19 mouse cellular contexts compared by ENCODE assay signal in genomic region chr10:111824820-111825219, GRCm38 (mm10).
DNase-seq lines count a peak whose midpoint lies in the region; ATAC-seq and TF ChIP-seq lines count a peak whose summit lies in the region.
"Had no signal": no experiment of that assay in that cellular context is flagged by ENCODE, and none has a peak within 500 bp of the region (broad histone marks: within the 10 kb centered on the region; RNA-seq: fewer than 3 reads in every experiment).

No protein-coding gene starts in this region.

- H3K4me1 ChIP-seq in stomach, embryonic 14.5 days (ENCODE audit: control insufficient read depth, insufficient read depth, low read length), result 0 out of 2 replicates have a peak, but pooled peaks cover 3% of the 10 kb centered on the region
- H3K4me1 ChIP-seq in stomach, postnatal 0 days (replicated peaks; ENCODE audit: control insufficient read depth, insufficient read depth), result no peaks in the 10 kb centered on the region
- peaks cover 38% of the 10 kb centered on the region for H3K4me1 ChIP-seq in liver, embryonic 12.5 days
- H3K4me1 ChIP-seq in forebrain, embryonic 14.5 days (ENCODE audit: control insufficient read depth, insufficient read depth, low read length), result no peaks in the 10 kb centered on the region
- H3K4me1 ChIP-seq: hindbrain, embryonic 15.5 days; neural tube, embryonic 12.5 days had no signal

- no peak for TF ChIP-seq CTCF in stomach, postnatal 0 days (IDR thresholded peaks at IDR 0.05; ENCODE audit: low read depth)

- no peak overlapping the region for H3K27ac ChIP-seq in stomach, embryonic 14.5 days (ENCODE audit: low read length)
- H3K27ac ChIP-seq in stomach, postnatal 0 days (replicated peaks), result no peak overlapping the region
- H3K27ac ChIP-seq in liver, embryonic 12.5 days, result peak overlapping the region; percentile 83
- H3K27ac ChIP-seq in forebrain, embryonic 14.5 days (ENCODE audit: low read depth, low read length), result no peak overlapping the region
- H3K27ac ChIP-seq: embryonic facial prominence, embryonic 12.5 days; hindbrain, embryonic 15.5 days; macrophage; neural tube, embryonic 12.5 days had no signal

- no peaks in the 10 kb centered on the region for H3K9me3 ChIP-seq in stomach, embryonic 14.5 days (ENCODE audit: control insufficient read depth, low read depth, low read length)
- no peaks in the 10 kb centered on the region for H3K9me3 ChIP-seq in stomach, postnatal 0 days (ENCODE audit: control insufficient read depth, low read length)
- no peaks in the 10 kb centered on the region for H3K9me3 ChIP-seq in liver, embryonic 12.5 days (replicated peaks)
- no peaks in the 10 kb centered on the region for H3K9me3 ChIP-seq in forebrain, embryonic 14.5 days (replicated peaks; ENCODE audit: control insufficient read depth, low read length)
- H3K9me3 ChIP-seq: embryonic facial prominence, embryonic 12.5 days; hindbrain, embryonic 15.5 days; neural tube, embryonic 12.5 days had no signal

- TF ChIP-seq EP300 in stomach, postnatal 0 days (optimal IDR thresholded peaks at IDR 0.05), result no peak

- ATAC-seq in stomach, embryonic 14.5 days (ENCODE audit: insufficient number of reproducible peaks, insufficient read depth, low FRiP score, low read depth), result peak; percentile 71; the same call in 1 of the 2 replicates
- no peak for ATAC-seq in stomach, postnatal 0 days (ENCODE audit: low FRiP score, low TSS enrichment)
- peak; percentile 100 for ATAC-seq in liver, embryonic 12.5 days
- no peak for ATAC-seq in forebrain, embryonic 14.5 days

- H3K36me3 ChIP-seq in stomach, embryonic 14.5 days (ENCODE audit: control insufficient read depth, insufficient read depth, low read length), result no peaks in the 10 kb centered on the region
- H3K36me3 ChIP-seq in stomach, postnatal 0 days (ENCODE audit: control insufficient read depth, insufficient read depth, low read length), result no peaks in the 10 kb centered on the region
- no peaks in the 10 kb centered on the region for H3K36me3 ChIP-seq in liver, embryonic 12.5 days
- H3K36me3 ChIP-seq in forebrain, embryonic 14.5 days (ENCODE audit: control insufficient read depth, insufficient read depth, low read length), result no peaks in the 10 kb centered on the region
- H3K36me3 ChIP-seq: embryonic facial prominence, embryonic 12.5 days; hindbrain, embryonic 15.5 days; neural tube, embryonic 12.5 days had no signal

- no peaks in the 10 kb centered on the region for H3K27me3 ChIP-seq in stomach, embryonic 14.5 days (ENCODE audit: control insufficient read depth, insufficient read depth, low read length)
- no peaks in the 10 kb centered on the region for H3K27me3 ChIP-seq in stomach, postnatal 0 days (ENCODE audit: control insufficient read depth, insufficient read depth, low read length)
- H3K27me3 ChIP-seq in liver, embryonic 12.5 days (replicated peaks), result no peaks in the 10 kb centered on the region
- no peaks in the 10 kb centered on the region for H3K27me3 ChIP-seq in forebrain, embryonic 14.5 days (replicated peaks; ENCODE audit: control insufficient read depth, insufficient read depth, low read length)
- H3K27me3 ChIP-seq: embryonic facial prominence, embryonic 12.5 days; hindbrain, embryonic 15.5 days; neural tube, embryonic 12.5 days had no signal

- WGBS in stomach, embryonic 14.5 days, result 95% methylated on average over 4 of the region's 4 CpGs
- WGBS in stomach, postnatal 0 days, result 88% methylated on average over 4 of the region's 4 CpGs
- WGBS in liver, embryonic 12.5 days (ENCODE audit: insufficient replicate concordance), result 21% methylated on average over 4 of the region's 4 CpGs
- WGBS in forebrain, embryonic 14.5 days, result 92% methylated on average over 4 of the region's 4 CpGs

- no peak overlapping the region for H3K9ac ChIP-seq in stomach, embryonic 14.5 days (replicated peaks; ENCODE audit: low read depth, low read length)
- no peak overlapping the region for H3K9ac ChIP-seq in stomach, postnatal 0 days (ENCODE audit: low read length)
- peak overlapping the region; percentile 29; the same call in 1 of the 2 replicates for H3K9ac ChIP-seq in liver, embryonic 12.5 days
- H3K9ac ChIP-seq in forebrain, embryonic 14.5 days (ENCODE audit: low read length), result no peak overlapping the region
- H3K9ac ChIP-seq: embryonic facial prominence, embryonic 12.5 days; hindbrain, embryonic 15.5 days; lung, embryonic 14.5 days; neural tube, embryonic 12.5 days had no signal

- DNase-seq in embryo, embryonic 10 days (ENCODE audit: low spot score), result peak; percentile 28
- DNase-seq in embryo, embryonic 10.5 days (ENCODE audit: low spot score), result no peak
- DNase-seq in stomach, postnatal 0 days (ENCODE audit: low spot score), result no peak
- DNase-seq in frontal cortex, postnatal 36 days (ENCODE audit: low spot score in 2 of 2), result no peak
- no peak for DNase-seq in left cerebral cortex, adult 9 months (ENCODE audit: low spot score in 2 of 2)
- DNase-seq in forebrain, embryonic 14.5 days (ENCODE audit: low spot score), result no peak
- DNase-seq: adrenal gland, postnatal 14 days; cerebellum, postnatal 10 days; kidney, adult 8-10 months; kidney, postnatal 4 days; left cerebral cortex, postnatal 4 days; lung, embryonic 14.5 days; right cerebral cortex, postnatal 4 days had no signal

- H3K4me3 ChIP-seq in stomach, embryonic 14.5 days (ENCODE audit: low read depth, low read length), result no peak overlapping the region
- H3K4me3 ChIP-seq in stomach, postnatal 0 days (ENCODE audit: low read depth, low read length), result no peak overlapping the region
- no peak overlapping the region for H3K4me3 ChIP-seq in liver, embryonic 12.5 days
- no peak overlapping the region for H3K4me3 ChIP-seq in forebrain, embryonic 14.5 days (ENCODE audit: low read depth, low read length)
- H3K4me3 ChIP-seq: embryonic facial prominence, embryonic 12.5 days; hindbrain, embryonic 15.5 days; neural tube, embryonic 12.5 days had no signal

- H3K4me2 ChIP-seq in stomach, embryonic 14.5 days (replicated peaks; ENCODE audit: low read depth, low read length), result no peak overlapping the region
- no peak overlapping the region for H3K4me2 ChIP-seq in stomach, postnatal 0 days (replicated peaks; ENCODE audit: low read depth)
- peak overlapping the region; percentile 52 for H3K4me2 ChIP-seq in liver, embryonic 12.5 days
- no peak overlapping the region for H3K4me2 ChIP-seq in forebrain, embryonic 14.5 days (ENCODE audit: low read length)
- H3K4me2 ChIP-seq: embryonic facial prominence, embryonic 12.5 days; hindbrain, embryonic 15.5 days; lung, embryonic 14.5 days; neural tube, embryonic 12.5 days had no signal

Comparison
In these comparisons a context has a peak if more than half of its experiments do, and no peak if none do; other contexts are left out.
1. ATAC-seq: peak in stomach, embryonic 14.5 days (single experiment) and liver, embryonic 12.5 days (single experiment); none in stomach, postnatal 0 days (single experiment) and forebrain, embryonic 14.5 days (single experiment).